Mouse (Mus musculus): ENCODE measurements around the gene Dusp23. TPM values are rescaled to one million over a fixed set of nuclear protein-coding genes. Genes with fewer than 3 reads are reported as not detected.

The Dusp23 gene
- total and polyA plus RNA-seq, 3 experiments, result 7.0 to 32.0 (median 7.3) TPM

DNA sequence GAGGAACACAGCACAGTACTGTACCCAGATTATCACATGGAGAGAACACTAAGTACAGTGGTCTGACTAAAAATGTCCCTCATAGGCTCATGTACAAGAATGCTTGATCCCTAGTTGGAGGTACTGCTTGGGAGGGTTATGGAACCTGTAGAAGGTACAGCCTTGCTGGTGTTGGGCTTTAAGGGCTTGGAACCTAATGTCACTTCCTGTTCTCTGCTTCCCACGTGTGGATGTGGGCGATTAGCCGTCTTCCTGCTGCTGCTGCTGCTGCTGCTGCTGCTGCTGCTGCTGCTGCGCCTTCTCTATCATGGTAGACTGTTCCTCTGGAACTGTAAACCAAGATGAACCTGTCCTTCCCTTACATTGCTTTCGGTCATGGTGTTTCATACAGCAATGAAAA, 9.2 kb downstream of the Dusp23 start:
- no peak for DNase-seq

DNA sequence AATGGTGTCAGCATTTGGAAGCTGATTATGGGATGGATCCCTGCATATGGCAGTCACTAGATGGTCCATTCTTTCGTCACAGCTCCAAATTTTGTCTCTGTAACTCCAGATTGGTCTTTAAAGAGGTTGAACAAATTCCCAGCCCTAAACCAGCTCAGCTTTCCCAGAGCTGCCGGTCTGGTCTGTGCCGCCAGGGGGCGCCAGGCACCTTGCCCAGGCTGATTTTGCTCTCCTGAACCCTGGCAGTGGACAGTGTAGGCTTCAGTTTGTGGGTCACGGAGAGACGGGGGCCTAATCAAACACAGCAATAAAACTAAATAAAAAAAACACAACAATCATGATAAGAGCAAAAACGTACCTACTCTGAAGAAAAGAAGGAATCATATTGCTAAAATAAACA, 13.5 kb downstream of the Dusp23 start:
- DNase-seq, result peak; percentile 73

GRCm38 (mm10) chr1:172618141-172618540, 14.6 kb downstream of the Dusp23 start:
- DNase-seq, result no peak

DNA sequence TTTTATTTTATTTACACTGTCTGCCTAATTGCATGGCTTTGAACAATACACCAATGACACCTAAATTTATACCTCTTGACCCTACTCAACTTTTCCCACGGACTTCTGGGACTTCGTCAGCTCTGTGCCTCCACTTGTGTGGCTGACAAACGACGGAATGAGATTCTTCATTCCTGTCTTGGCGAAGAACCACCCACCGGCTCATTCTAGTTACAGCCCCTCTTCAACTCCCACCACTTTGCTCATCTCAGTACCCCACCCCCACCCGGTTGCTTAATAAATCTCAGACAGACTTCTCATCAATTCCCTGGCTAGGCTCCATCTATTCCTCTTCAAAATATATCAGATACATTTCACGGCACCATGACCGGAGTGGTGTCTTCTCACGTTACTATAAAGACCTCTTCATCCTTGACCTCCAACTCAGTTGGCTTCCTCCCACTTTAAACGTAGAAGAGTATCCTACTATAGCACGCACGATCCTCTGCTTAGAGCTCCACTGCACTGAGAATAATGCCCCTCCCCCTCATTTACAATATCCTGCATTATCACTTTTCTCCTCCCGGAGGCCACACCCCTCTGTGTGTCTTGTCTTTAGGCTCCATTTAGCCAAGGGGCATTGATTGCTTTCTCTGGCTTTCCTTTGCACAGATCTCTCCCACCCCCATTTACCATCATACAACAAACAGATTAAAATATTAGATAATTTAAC, 15.2 kb downstream of the Dusp23 start:
- no peak for DNase-seq

- DNase-seq, result no peak
Observed at GRCm38 (mm10) chr1:172616537-172617300, 16.0 kb downstream of the Dusp23 start.

DNA sequence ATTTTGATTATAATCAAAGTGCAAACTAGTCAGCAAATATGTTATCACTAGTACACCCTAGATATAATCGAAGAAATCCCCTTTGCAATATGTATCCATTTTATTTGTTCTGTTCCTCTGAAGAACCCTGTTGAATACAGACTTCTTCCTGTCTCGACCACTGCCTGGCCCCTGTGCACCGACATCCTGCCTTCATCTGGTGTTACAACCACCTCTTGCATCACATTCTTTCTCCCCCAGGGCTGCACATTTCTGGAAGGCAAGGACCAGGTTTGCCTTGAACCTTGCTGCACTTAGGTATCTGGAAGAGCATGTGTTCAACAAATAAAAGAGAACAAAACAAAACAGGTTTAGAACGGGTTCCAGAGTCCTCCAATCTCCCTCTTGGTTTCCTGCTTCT, 17.4 kb downstream of the Dusp23 start:
- no peak for DNase-seq

DNA sequence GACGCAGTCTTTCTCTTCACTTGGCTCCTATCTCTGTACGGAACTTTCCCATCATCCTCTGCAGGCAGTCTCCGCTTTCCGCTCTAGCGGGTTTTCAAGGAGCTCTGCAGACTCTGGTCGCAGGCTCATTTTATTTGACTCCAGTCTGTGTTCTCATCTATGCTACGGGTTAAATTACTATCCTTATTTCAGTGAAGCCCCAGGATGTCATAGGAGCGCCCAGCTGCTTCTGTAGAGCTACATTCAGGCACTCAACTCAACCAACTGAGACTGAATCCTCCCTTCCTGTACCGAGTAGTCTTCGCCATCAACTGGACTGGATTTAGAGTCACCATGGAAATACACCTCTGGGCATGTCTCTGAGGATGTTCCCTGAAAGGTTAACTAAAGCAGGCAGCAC, 18.1 kb downstream of the Dusp23 start:
- DNase-seq, result no peak

GRCm38 (mm10) chr1:172612745-172613144, 20.0 kb downstream of the Dusp23 start:
- no peak for DNase-seq

- no peak for DNase-seq
Observed at GRCm38 (mm10) chr1:172611304-172611703, 21.5 kb downstream of the Dusp23 start.

DNA sequence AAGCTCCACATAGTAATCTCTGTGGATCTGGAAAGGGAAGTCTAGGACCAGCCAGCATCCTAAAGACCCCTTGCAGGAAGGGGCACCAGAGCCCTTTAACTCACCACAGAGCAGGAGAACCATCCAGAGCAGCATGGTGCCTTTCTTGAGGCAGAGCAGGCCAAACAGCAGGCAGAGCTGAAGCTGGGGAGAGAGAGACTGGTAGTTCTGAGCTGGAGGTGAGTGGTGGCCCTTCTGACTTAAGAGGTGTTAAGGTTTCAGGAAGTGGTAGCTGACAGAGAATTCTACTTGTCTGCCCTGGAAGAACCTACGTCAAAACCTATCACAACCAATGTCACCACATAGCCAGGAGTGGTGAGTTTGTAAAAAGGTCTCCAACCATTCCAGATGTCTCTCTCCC, 30.4 kb downstream of the Dusp23 start, which contains the start of gene Fcrl6:
TSS of gene Fcrl6 (minus strand) at position 226 of the 400 bp plus-strand sequence.
- no peak for DNase-seq

DNA sequence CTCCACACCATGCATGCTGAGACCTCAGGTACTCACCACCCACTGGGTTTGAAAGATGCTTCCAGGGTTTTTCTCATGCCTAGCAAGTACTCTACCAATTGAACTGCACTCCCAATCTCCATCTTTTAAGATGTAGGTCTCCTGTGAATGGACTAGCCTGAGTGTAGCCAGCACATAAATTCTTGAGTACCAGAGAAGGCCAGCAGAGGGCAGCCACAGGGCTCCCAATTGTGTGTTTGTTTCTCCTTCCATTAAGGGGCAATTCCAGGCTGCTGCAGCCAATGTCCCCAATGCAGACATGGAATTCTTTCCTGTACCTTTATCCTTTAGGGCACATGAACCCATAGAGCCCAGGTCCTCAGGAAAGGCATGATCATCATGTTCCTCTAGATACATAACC, 38.3 kb downstream of the Dusp23 start:
- peak; percentile 36 for DNase-seq

- DNase-seq, result no peak
Observed at GRCm38 (mm10) chr1:172593956-172594355, 38.8 kb downstream of the Dusp23 start.

DNA sequence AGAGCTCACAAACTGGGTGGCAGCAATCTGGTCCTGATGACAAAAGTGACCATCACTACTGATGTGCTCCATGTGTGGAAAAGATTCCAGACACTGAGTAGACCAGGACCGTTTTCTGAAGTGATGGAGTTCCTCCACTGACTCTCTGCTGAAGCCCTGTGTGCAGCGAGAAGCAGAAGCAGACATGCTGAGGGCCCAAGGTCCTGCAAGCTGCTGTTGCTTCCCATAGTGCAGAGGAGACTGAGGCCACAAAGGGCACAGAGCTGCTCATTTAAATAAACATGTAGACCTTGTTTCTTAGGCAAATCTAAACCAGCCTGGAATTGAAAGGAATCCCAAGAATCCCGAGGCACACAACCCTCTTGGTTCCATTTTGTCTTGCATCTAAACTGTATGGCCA, 39.4 kb downstream of the Dusp23 start:
- no peak for DNase-seq

DNA sequence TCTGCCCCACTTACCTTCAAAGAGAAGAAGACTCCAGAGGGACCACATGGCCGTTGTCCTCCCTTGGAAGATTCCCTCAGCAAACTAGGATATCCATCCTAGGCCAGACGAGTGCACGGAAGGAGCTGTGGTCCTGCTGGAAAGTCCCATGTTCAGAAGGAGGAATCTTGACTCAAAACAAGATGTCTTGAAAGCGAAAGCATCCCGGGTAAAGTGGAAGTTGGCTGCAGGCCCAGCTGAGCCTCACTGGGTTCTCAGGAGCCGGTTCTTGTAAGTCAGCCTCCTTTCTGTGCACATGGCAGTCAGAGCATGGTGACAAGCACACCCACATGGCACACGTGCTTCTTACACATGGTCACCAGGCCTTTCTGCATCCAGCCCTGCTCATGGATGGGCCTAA, 42.4 kb downstream of the Dusp23 start, which contains the start of gene Slamf8:
TSS of gene Slamf8 (minus strand) at position 184 of the 400 bp plus-strand sequence.
- DNase-seq, result peak; percentile 25

DNA sequence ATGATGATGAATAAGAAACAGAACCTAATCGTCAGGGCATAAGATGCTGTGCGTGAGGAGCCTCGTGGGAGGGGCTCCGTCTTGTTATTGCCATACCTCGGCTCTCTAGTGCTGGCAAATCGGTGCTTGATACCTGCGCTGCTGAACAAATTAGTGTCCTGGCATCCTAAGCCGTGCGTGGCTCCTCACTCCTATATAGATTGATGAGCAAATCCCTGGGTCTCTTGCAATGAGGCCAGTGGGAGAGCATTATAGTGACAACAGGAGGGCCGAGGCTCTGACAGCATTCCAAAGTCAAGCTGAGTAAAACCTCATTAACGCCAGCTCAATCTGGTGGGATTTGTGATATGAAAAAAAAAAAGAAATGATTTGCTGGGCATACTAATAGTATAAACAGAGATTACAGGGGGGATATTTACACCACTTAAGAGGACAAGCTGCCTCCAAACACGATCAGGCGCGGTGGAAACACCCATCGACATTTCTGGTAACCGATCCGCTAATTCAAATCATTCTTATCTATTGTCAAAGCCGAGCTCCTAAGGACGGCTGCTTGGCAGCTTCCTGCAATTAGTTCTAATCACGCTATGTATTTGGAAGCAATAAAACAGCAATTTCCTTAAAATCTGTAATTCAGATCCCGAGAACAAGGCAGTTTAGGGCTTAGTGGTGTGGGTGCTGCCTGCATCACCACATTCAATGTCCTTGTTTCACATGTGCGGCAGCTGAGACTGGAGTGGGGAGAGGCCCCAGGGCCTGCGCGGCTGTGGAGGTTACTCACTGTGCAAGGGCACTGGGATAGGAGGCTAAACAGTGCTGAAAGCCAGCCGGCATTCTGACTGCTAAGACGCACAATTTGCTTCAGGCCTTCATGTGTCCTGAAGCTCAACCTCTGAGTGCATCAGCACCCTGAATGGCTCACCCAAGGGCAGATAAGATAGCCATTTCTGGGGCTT, 46.9 kb downstream of the Dusp23 start:
- peak; percentile 37 for DNase-seq

- no peak for DNase-seq
Observed at GRCm38 (mm10) chr1:172585026-172585425, 47.7 kb downstream of the Dusp23 start.

DNA sequence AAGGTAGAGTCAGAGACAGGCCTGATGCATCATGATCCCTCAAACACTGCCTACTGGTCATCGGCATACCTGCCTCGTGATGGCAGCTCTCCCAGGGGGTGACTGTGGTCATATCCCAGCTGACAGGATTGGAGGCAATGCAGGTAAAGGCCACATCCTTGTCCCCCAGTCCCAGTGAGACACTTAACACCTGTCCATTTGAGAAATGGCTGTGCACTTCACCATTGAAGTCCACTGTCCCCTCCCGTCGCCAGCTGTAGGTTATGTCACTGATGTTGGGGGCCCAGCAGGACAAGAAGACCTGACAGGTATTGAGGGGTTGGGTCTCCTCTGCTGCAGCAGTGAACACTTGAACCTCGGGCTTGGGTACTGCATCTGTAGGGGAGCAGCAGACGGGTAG, 48.5 kb downstream of the Dusp23 start:
- no peak for DNase-seq

- no peak for DNase-seq
Observed at GRCm38 (mm10) chr1:172582436-172582835, 50.3 kb downstream of the Dusp23 start.
